Mouse (Mus musculus): ENCODE results near the gene Gpc4. TPM values are rescaled to one million over a fixed set of nuclear protein-coding genes. Genes with fewer than 3 reads are reported as not detected.

Gene Gpc4
- polyA plus RNA-seq, 1 experiment from 2014 or later: 9.3 TPM

DNA sequence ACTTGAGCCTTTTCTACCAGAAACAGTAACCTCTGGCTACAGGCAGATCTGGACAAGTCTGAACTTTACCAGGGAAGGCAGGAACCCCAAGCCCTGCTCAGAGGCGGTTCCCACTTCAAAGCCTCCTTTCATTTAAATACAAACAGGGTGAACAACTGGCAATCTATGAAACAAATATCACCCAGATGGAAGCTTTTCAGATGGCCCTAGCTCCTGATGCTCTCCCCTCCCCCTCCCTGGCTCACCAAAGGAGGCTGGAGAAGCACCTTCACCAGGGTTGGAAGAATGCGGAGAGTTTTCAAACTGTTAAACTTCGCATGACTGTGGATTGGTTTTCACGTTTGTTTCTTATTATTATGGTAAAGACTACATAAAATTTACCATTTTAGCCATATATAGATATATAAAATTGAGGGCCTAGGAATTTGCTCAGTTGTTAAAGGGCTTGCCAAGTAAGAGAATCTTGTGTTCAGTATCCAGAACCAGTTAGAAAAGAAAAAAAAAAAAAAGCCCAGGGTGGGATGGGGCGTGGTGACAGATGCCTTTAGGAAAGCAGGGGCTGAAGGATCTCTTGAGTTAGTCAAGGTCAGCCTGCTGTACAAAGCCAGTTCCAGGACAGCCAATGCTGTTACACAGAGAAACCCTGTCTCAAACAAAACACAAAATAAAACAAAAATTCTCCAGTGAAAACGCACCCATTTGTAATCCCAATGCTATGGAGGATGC lies 2.6 kb upstream of the Gpc4 start:
- no peak overlapping the region for H3K4me3 ChIP-seq (replicated peaks; ENCODE audit: low read depth, low read length)
- no peaks in the 10 kb centered on the region for H3K36me3 ChIP-seq (ENCODE audit: control insufficient read depth, insufficient read depth, low read length)
- H3K9me3 ChIP-seq (ENCODE audit: control insufficient read depth, low read length): no peaks in the 10 kb centered on the region
- no peak overlapping the region for H3K9ac ChIP-seq (replicated peaks; ENCODE audit: low read length)
- no peak overlapping the region for H3K4me2 ChIP-seq (ENCODE audit: low read length)
- H3K27me3 ChIP-seq (ENCODE audit: control insufficient read depth, insufficient read depth, low read length): no peaks in the 10 kb centered on the region
- 0 out of 2 replicates have a peak, but pooled peaks cover 3% of the 10 kb centered on the region for H3K4me1 ChIP-seq (ENCODE audit: control insufficient read depth, insufficient read depth, low read length)
- H3K27ac ChIP-seq (replicated peaks; ENCODE audit: low read depth, low read length): no peak overlapping the region
- ATAC-seq (ENCODE audit: low FRiP score, low TSS enrichment): no peak
- no peak for DNase-seq
- whole genome bisulfite sequencing: 53% methylated on average over 6 of the region's 6 CpGs

DNA sequence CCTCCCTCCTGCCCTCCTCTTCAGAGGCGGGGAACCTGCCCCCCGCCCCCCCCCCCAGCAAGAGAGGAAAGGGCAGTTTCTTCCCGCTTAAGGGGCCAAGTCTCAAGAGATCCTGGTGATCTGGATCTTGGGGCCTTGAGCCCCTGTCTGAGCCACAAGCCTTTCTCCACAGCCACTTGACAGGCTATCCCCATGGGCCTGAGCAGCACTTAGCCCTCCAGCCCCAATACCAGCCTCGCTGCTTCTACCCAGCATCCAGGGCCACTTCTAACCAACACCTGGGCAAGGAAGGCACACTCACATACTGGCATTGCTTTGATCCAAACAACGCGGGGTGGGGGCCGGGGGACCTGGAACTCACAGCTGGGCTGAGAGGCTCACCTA lies 495 bp upstream of the Gpc4 start:
- ATAC-seq (ENCODE audit: low FRiP score, low TSS enrichment) (peak; percentile 40; the same call in 1 of the 2 replicates), DNase-seq (no peak)
- H3K27ac ChIP-seq (replicated peaks; ENCODE audit: low read depth, low read length): no peak overlapping the region
- no peak overlapping the region for H3K9ac ChIP-seq (replicated peaks; ENCODE audit: low read length)
- H3K27me3 ChIP-seq (ENCODE audit: control insufficient read depth, insufficient read depth, low read length): no peaks in the 10 kb centered on the region
- H3K36me3 ChIP-seq (ENCODE audit: control insufficient read depth, insufficient read depth, low read length): no peaks in the 10 kb centered on the region
- H3K9me3 ChIP-seq (ENCODE audit: control insufficient read depth, low read length): no peaks in the 10 kb centered on the region
- 0 out of 2 replicates have a peak, but pooled peaks cover 3% of the 10 kb centered on the region for H3K4me1 ChIP-seq (ENCODE audit: control insufficient read depth, insufficient read depth, low read length)
- peak overlapping the region; percentile 78 for H3K4me2 ChIP-seq (ENCODE audit: low read length)
- H3K4me3 ChIP-seq (replicated peaks; ENCODE audit: low read depth, low read length): peak overlapping the region; percentile 46
- WGBS: 38% methylated on average over 5 of the region's 7 CpGs

DNA sequence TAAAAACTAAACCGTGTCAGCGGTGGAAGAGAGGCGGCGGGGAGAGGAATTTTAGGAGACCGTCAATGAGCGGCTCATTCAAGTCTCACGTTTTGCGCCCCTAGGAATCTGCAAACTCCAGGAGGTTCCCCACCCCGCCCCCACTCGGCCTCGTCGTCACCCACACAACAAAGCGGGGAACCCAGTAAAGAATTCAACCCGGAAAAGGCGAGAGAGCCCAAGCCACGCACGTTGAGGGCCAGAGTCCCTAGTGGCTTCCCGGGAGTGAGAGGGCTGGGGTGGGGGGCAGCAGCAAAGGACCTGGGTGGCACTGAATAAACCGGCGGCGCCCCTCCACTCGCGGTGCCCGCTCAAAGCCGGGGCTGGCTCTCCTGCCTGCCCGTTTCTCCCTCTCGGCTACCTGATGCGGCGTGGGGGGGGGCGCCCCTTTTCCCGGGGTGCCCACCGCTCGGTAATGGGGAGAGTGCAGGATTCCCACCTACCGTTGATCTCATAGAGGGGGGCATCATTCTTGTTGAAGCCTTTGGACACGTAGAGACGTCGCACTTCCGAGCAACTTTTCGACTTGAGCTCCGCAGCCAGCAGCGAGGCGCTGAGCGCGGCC lies 816 bp downstream of the Gpc4 start:
- DNase-seq (peak; percentile 19), ATAC-seq (ENCODE audit: low FRiP score, low TSS enrichment) (peak; percentile 5; the same call in 1 of the 2 replicates)
- H3K4me3 ChIP-seq (replicated peaks; ENCODE audit: low read depth, low read length): peak overlapping the region; percentile 46
- H3K9me3 ChIP-seq (ENCODE audit: control insufficient read depth, low read length): no peaks in the 10 kb centered on the region
- no peaks in the 10 kb centered on the region for H3K36me3 ChIP-seq (ENCODE audit: control insufficient read depth, insufficient read depth, low read length)
- 0 out of 2 replicates have a peak, but pooled peaks cover 3% of the 10 kb centered on the region for H3K4me1 ChIP-seq (ENCODE audit: control insufficient read depth, insufficient read depth, low read length)
- peak overlapping the region; percentile 42 for H3K9ac ChIP-seq (replicated peaks; ENCODE audit: low read length)
- WGBS: 26% methylated on average over 44 of the region's 44 CpGs
- H3K27ac ChIP-seq (replicated peaks; ENCODE audit: low read depth, low read length): no peak overlapping the region
- no peaks in the 10 kb centered on the region for H3K27me3 ChIP-seq (ENCODE audit: control insufficient read depth, insufficient read depth, low read length)
- peak overlapping the region; percentile 78 for H3K4me2 ChIP-seq (ENCODE audit: low read length)

DNA sequence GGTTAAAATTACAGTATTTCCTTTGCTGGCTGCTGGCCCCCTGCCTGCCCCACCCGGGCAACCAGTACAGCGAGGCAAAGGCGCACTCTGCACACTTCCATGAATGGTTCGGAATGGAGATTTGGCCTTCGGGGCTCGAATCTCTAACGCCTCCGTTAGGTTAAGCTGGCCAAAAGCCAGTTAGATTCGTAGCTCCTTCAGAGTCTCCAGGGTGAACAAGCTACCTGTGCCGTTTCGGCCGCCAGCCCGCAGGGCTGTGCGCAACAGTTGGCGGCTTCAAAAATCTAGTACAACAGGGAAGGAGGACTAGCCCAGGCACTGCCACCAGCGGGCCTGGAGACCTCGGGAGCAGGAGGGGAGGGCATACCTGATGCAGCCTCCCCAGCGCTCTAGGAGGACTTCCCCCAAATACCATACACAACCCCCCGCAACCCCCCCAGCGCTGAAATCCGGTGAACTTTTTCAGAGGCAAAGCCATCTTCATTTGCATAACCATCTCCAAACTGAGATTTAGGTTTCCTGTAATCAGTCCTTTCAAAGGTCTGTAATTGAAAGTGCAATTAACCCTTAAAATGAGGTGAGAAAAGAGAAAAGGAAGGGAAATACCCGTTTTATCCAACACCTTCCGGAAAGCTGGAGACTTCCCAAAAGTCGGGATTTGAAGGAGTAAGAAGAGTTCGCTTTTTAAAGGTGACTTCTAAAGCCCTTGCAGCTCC lies 1.5 kb downstream of the Gpc4 start:
- H3K4me2 ChIP-seq (ENCODE audit: low read length): peak overlapping the region; percentile 78
- DNase-seq: peak; percentile 14
- no peak for ATAC-seq (ENCODE audit: low FRiP score, low TSS enrichment)
- no peaks in the 10 kb centered on the region for H3K9me3 ChIP-seq (ENCODE audit: control insufficient read depth, low read length)
- no peak overlapping the region; the same call in 1 of the 2 replicates for H3K9ac ChIP-seq (replicated peaks; ENCODE audit: low read length)
- no peak overlapping the region for H3K27ac ChIP-seq (replicated peaks; ENCODE audit: low read depth, low read length)
- H3K4me3 ChIP-seq (replicated peaks; ENCODE audit: low read depth, low read length): peak overlapping the region; percentile 46
- no peaks in the 10 kb centered on the region for H3K36me3 ChIP-seq (ENCODE audit: control insufficient read depth, insufficient read depth, low read length)
- 23% methylated on average over 25 of the region's 25 CpGs for WGBS
- H3K4me1 ChIP-seq (ENCODE audit: control insufficient read depth, insufficient read depth, low read length): 0 out of 2 replicates have a peak, but pooled peaks cover 3% of the 10 kb centered on the region
- H3K27me3 ChIP-seq (ENCODE audit: control insufficient read depth, insufficient read depth, low read length): no peaks in the 10 kb centered on the region

DNA sequence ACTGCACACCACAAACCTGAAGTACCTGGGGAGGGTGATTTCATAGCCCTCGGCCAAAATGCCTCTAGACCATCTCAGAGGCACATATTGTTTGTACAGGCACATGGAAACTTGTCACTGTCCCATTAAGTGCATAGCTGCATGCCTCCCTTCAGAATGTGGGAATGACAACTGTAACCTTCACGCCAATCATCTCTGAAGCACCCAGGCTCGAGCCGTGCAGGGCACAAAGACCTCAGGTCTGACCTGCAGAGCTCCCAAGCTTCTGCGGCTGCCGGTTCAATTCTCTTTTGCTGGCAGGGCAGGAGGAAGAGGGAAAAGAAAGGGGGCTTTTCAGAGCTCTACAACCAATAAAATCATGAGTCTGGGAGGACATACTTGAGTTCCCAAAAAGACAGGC lies 2.3 kb downstream of the Gpc4 start:
- Histone ChIP-seq H3K4me2 (ENCODE audit: low read length) (peak overlapping the region; percentile 78), H3K36me3 (ENCODE audit: control insufficient read depth, insufficient read depth, low read length) (no peaks in the 10 kb centered on the region), H3K9me3 (ENCODE audit: control insufficient read depth, low read length) (no peaks in the 10 kb centered on the region), H3K9ac (replicated peaks; ENCODE audit: low read length) (no peak overlapping the region), H3K4me3 (replicated peaks; ENCODE audit: low read depth, low read length) (no peak overlapping the region; the same call in 1 of the 2 replicates), H3K27me3 (ENCODE audit: control insufficient read depth, insufficient read depth, low read length) (no peaks in the 10 kb centered on the region), H3K27ac (replicated peaks; ENCODE audit: low read depth, low read length) (no peak overlapping the region), H3K4me1 (ENCODE audit: control insufficient read depth, insufficient read depth, low read length) (0 out of 2 replicates have a peak, but pooled peaks cover 3% of the 10 kb centered on the region)
- ATAC-seq (ENCODE audit: low FRiP score, low TSS enrichment) (no peak), DNase-seq (no peak)
- 28% methylated on average over 6 of the region's 6 CpGs for WGBS

DNA sequence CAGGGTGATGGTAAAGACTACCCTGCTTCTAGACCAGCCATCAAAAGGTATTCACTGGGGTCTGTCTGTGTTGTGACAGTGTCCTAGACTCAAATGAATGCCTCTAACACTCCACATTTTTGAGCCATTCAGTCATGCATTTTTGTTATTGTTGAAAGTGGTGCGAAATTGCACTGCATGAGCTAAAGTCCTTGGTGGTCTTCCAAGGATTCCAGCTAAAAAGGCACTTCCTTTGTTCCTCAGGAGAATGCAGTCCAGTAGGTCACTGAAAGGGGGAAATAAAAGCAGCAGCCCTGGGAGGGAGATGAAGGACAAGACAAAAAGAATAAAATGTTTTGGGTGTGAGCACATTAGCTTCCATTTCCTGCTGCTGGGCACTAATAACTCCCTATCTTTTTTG lies 2.8 kb downstream of the Gpc4 start:
- Histone ChIP-seq H3K9ac (replicated peaks; ENCODE audit: low read length) (no peak overlapping the region), H3K27me3 (ENCODE audit: control insufficient read depth, insufficient read depth, low read length) (no peaks in the 10 kb centered on the region), H3K4me2 (ENCODE audit: low read length) (no peak overlapping the region), H3K36me3 (ENCODE audit: control insufficient read depth, insufficient read depth, low read length) (no peaks in the 10 kb centered on the region), H3K9me3 (ENCODE audit: control insufficient read depth, low read length) (no peaks in the 10 kb centered on the region), H3K4me3 (replicated peaks; ENCODE audit: low read depth, low read length) (no peak overlapping the region), H3K4me1 (ENCODE audit: control insufficient read depth, insufficient read depth, low read length) (0 out of 2 replicates have a peak, but pooled peaks cover 3% of the 10 kb centered on the region), H3K27ac (replicated peaks; ENCODE audit: low read depth, low read length) (no peak overlapping the region)
- no peak for DNase-seq
- 27% methylated on average over 1 of the region's 1 CpGs for WGBS
- ATAC-seq (ENCODE audit: low FRiP score, low TSS enrichment): no peak

DNA sequence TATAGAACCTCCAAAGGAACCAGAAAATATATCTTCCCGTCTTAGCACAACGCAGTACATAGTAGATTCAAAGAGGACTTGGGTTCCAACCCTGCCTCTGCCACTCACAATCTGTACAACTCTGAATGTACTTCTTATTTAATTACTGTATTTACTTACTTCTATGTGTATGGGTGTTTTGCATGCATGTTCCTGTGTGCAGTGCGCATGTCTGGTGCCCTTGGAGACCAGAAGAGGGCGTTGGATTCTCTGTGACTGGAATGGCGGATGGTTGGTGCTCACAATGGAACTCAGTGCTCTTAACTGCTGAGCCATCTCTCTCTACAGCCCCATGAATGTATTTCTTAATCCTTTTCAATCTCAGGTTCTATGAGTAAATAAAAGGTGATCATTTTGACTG lies 5.4 kb downstream of the Gpc4 start:
- H3K9ac ChIP-seq (replicated peaks; ENCODE audit: low read length): no peak overlapping the region
- H3K4me3 ChIP-seq (replicated peaks; ENCODE audit: low read depth, low read length): no peak overlapping the region
- WGBS: 81% methylated on average over 5 of the region's 5 CpGs

DNA sequence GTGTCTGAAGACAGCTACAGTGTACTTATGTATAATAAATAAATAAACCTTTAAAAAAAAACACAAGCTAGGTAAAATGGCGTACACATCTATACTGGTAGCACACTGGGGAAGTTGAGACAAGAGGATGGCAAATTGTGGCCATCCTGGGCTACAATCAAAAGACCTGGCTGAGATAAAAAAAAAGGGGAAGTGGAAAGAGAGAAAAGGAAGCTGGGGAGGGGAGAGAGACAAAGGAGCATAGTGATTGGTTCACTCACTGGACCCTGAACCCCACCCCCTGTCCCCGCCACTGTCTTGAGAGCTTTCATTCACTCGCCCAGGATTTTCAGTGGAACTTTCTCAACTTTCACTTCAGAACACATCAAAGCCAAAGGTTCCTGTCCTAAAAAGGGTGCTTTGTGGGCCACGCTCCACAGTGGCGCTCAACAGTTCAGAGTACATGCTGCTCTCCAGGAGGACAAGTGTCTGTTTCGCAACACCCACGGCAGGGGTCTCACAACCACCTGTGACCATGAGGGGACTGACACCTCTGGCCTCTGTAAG lies 9.6 kb downstream of the Gpc4 start:
- 88% methylated on average over 7 of the region's 7 CpGs for WGBS
- no peak for ATAC-seq (ENCODE audit: low FRiP score, low TSS enrichment)
- H3K27me3 ChIP-seq (ENCODE audit: control insufficient read depth, insufficient read depth, low read length): no peaks in the 10 kb centered on the region

More for the DNA sequence above, 5.4 kb downstream of the Gpc4 start:
- no peaks in the 10 kb centered on the region for H3K36me3 ChIP-seq (ENCODE audit: control insufficient read depth, insufficient read depth, low read length)
- H3K27me3 ChIP-seq (ENCODE audit: control insufficient read depth, insufficient read depth, low read length): no peaks in the 10 kb centered on the region
- H3K27ac ChIP-seq (replicated peaks; ENCODE audit: low read depth, low read length): no peak overlapping the region
- no peaks in the 10 kb centered on the region for H3K4me1 ChIP-seq (ENCODE audit: control insufficient read depth, insufficient read depth, low read length)
- H3K9me3 ChIP-seq (ENCODE audit: control insufficient read depth, low read length): no peaks in the 10 kb centered on the region; the same call in 1 of the 2 replicates
- DNase-seq (no peak), ATAC-seq (ENCODE audit: low FRiP score, low TSS enrichment) (no peak)
- H3K4me2 ChIP-seq (ENCODE audit: low read length): no peak overlapping the region

More for the DNA sequence above, 9.6 kb downstream of the Gpc4 start:
- Histone ChIP-seq H3K4me3 (replicated peaks; ENCODE audit: low read depth, low read length) (no peak overlapping the region), H3K9me3 (ENCODE audit: control insufficient read depth, low read length) (no peaks in the 10 kb centered on the region; the same call in 1 of the 2 replicates), H3K9ac (replicated peaks; ENCODE audit: low read length) (no peak overlapping the region), H3K4me1 (ENCODE audit: control insufficient read depth, insufficient read depth, low read length) (no peaks in the 10 kb centered on the region), H3K4me2 (ENCODE audit: low read length) (no peak overlapping the region), H3K27ac (replicated peaks; ENCODE audit: low read depth, low read length) (no peak overlapping the region), H3K36me3 (ENCODE audit: control insufficient read depth, insufficient read depth, low read length) (no peaks in the 10 kb centered on the region)
- no peak for DNase-seq
